Mouse (Mus musculus) thymus, postnatal 4 days (tissue): ENCODE data around the gene Bcat1.
"Not testable (repeated sequence)": the region's sequence is repeated elsewhere in the genome, so short reads cannot be mapped to it uniquely, and the experiment has no call there.

ENCODE experiments used
- DNase-seq: peaks from one replicate; pipeline ENCODE4 v3.0.0; 2021

Bcat1 gene

GRCm38 (mm10) chr6:145075548-145076224 is at the start of gene Bcat1:
Gene Bcat1, minus strand, starts transcription at chr6:145076184.
- peak; percentile 66 for DNase-seq

- peak; percentile 27 for DNase-seq
These were observed 49.7 kb upstream of the Bcat1 start for GRCm38 (mm10) chr6:145125591-145126113.

- no peak for DNase-seq
These were observed 48.6 kb upstream of the Bcat1 start for GRCm38 (mm10) chr6:145124621-145125020.

- peak; percentile 56 for DNase-seq
These were observed 47.4 kb upstream of the Bcat1 start for GRCm38 (mm10) chr6:145123136-145124060.

GRCm38 (mm10) chr6:145122423-145123059 is 46.6 kb upstream of the Bcat1 start:
- no peak for DNase-seq

GRCm38 (mm10) chr6:145121590-145122420 is 45.8 kb upstream of the Bcat1 start:
- peak; percentile 76 for DNase-seq

GRCm38 (mm10) chr6:145120787-145121589 is 45.0 kb upstream of the Bcat1 start:
- peak; percentile 74 for DNase-seq

- DNase-seq, result no peak
These were observed 44.1 kb upstream of the Bcat1 start for GRCm38 (mm10) chr6:145120086-145120485.

GRCm38 (mm10) chr6:145116098-145116672 is 40.2 kb upstream of the Bcat1 start:
- DNase-seq, result peak; percentile 69

- DNase-seq, result no peak
These were observed 39.6 kb upstream of the Bcat1 start, which contains the start of gene Lrmp for GRCm38 (mm10) chr6:145115476-145116097. Gene Lrmp, plus strand, starts transcription at chr6:145115653.

- no peak for DNase-seq
These were observed 38.6 kb upstream of the Bcat1 start for GRCm38 (mm10) chr6:145114561-145114960.

- no peak for DNase-seq
These were observed 36.9 kb upstream of the Bcat1 start for GRCm38 (mm10) chr6:145112865-145113264.

- no peak for DNase-seq
These were observed 34.8 kb upstream of the Bcat1 start for GRCm38 (mm10) chr6:145110786-145111185.

- no peak for DNase-seq
These were observed 30.3 kb upstream of the Bcat1 start for GRCm38 (mm10) chr6:145106163-145106842.

GRCm38 (mm10) chr6:145105439-145105838 is 29.5 kb upstream of the Bcat1 start:
- peak; percentile 29 for DNase-seq

GRCm38 (mm10) chr6:145104241-145104939 is 28.4 kb upstream of the Bcat1 start:
- DNase-seq, result no peak

GRCm38 (mm10) chr6:145100923-145101322 is 24.9 kb upstream of the Bcat1 start:
- DNase-seq, result peak; percentile 40

- no peak for DNase-seq
These were observed 18.4 kb upstream of the Bcat1 start for GRCm38 (mm10) chr6:145094431-145094830.

- not testable (repeated sequence) for DNase-seq
These were observed 17.1 kb upstream of the Bcat1 start for GRCm38 (mm10) chr6:145093038-145093622.
